In genomic region chr2:32693823-32694411, GRCm38 (mm10) we compare ENCODE assay signal across 8 mouse cellular contexts. TPM values are rescaled to one million over a fixed set of nuclear protein-coding genes. Genes with fewer than 3 reads are reported as not detected.
DNase-seq lines count a peak whose midpoint lies in the region; ATAC-seq lines count a peak whose summit lies in the region.

No protein-coding gene starts in this region.

- DNase-seq in adipocyte (ENCODE audit: low spot score) = peak; percentile 99
- peak; percentile 98 for DNase-seq in embryo, embryonic 10 days (ENCODE audit: low spot score)
- DNase-seq in gastrocnemius, postnatal 14 days = peak; percentile 96
- DNase-seq in intestine, embryonic 14.5 days (ENCODE audit: low spot score) = peak; percentile 96
- peak; percentile 95 to 97 for DNase-seq in left cerebral cortex, postnatal 14 days (ENCODE audit: low spot score in 2 of 2)
- peak; percentile 98 for DNase-seq in mesoderm, embryonic 11.5 days (ENCODE audit: low read depth, low spot score)
- peak; percentile 89 to 93 for DNase-seq in right cerebral cortex, postnatal 36 days (ENCODE audit: low spot score in 2 of 2)
- DNase-seq in yolk sac, embryonic 10.5 days (ENCODE audit: low spot score) = peak; percentile 98

- peak overlapping the region; percentile 70 for H3K4me2 ChIP-seq in intestine, embryonic 14.5 days (ENCODE audit: low read length)

- peak overlapping the region; percentile 64 for H3K27ac ChIP-seq in intestine, embryonic 14.5 days (ENCODE audit: low read depth)

- peak; percentile 97 for ATAC-seq in intestine, embryonic 14.5 days (replicated peaks; ENCODE audit: low FRiP score, low TSS enrichment, low read depth)

- peaks cover 15% of the 10 kb centered on the region for H3K4me1 ChIP-seq in intestine, embryonic 14.5 days (replicated peaks; ENCODE audit: control insufficient read depth, insufficient read depth, low read length)

- peak overlapping the region; percentile 81 for H3K9ac ChIP-seq in intestine, embryonic 14.5 days (ENCODE audit: low read length)

- WGBS in intestine, embryonic 14.5 days = under 1% methylated on average over 51 of the region's 51 CpGs

- H3K4me3 ChIP-seq in intestine, embryonic 14.5 days (ENCODE audit: low read depth, low read length) = peak overlapping the region; percentile 80

- H3K27me3 ChIP-seq in intestine, embryonic 14.5 days (replicated peaks; ENCODE audit: control insufficient read depth, insufficient read depth, low read length) = no peaks in the 10 kb centered on the region

- intact Hi-C loops in gastrocnemius, postnatal 14 days (cut with DNase I; ENCODE audit: low total_unique reads) = no loop called here
- intact Hi-C loops in left cerebral cortex, postnatal 14 days (cut with DNase I) = no loop called here

- H3K36me3 ChIP-seq in intestine, embryonic 14.5 days (ENCODE audit: control insufficient read depth, insufficient read depth, low read length) = no peaks in the 10 kb centered on the region; the same call in 1 of the 2 replicates

- H3K9me3 ChIP-seq in intestine, embryonic 14.5 days (ENCODE audit: control insufficient read depth, low read length) = no peaks in the 10 kb centered on the region

RNA-seq across cellular contexts. Expression of gene Fpgs, which starts 10.0 kb away (rescaled TPM):
- total RNA-seq in gastrocnemius, postnatal 14 days (2021) = 10 to 100 TPM in 1 of 2 experiments, 1 to 10 TPM in 1; 6.7 to 11.1 TPM
- 32.9 and 35.6 TPM in 2 replicates for polyA plus RNA-seq in intestine, embryonic 14.5 days (2014; fragmentation: Nextera tagmentation; extraction: Ambion mirVana)
- total RNA-seq in left cerebral cortex, postnatal 14 days (2021) = 10 to 100 TPM in 1 of 2 experiments, 1 to 10 TPM in 1; 9.5 to 10.1 TPM

RNA-seq across cellular contexts. Expression of gene Cdk9, which starts 19.0 kb away (rescaled TPM):
- total RNA-seq in gastrocnemius, postnatal 14 days (2021) = 10 to 100 TPM; 21.3 to 23.9 TPM
- 83.8 and 85.2 TPM in 2 replicates for polyA plus RNA-seq in intestine, embryonic 14.5 days (2014; fragmentation: Nextera tagmentation; extraction: Ambion mirVana)
- 100 to 1,000 TPM; 100 to 106 TPM for total RNA-seq in left cerebral cortex, postnatal 14 days (2021)

RNA-seq across cellular contexts. Expression of gene Sh2d3c, which starts 26.9 kb away (rescaled TPM):
- 10 to 100 TPM; 10.2 to 16.1 TPM for total RNA-seq in gastrocnemius, postnatal 14 days (2021)
- 32.5 and 32.7 TPM in 2 replicates for polyA plus RNA-seq in intestine, embryonic 14.5 days (2014; fragmentation: Nextera tagmentation; extraction: Ambion mirVana)
- total RNA-seq in left cerebral cortex, postnatal 14 days (2021) = 10 to 100 TPM; 31.1 to 35.6 TPM

RNA-seq across cellular contexts. Expression of gene 6330409D20Rik, which starts 46.9 kb away (rescaled TPM):
- not detected for total RNA-seq in gastrocnemius, postnatal 14 days (2021)
- 0.38 and 0.75 TPM in 2 replicates for polyA plus RNA-seq in intestine, embryonic 14.5 days (2014; fragmentation: Nextera tagmentation; extraction: Ambion mirVana)
- total RNA-seq in left cerebral cortex, postnatal 14 days (2021) = 1 to 10 TPM; 2.2 to 3.8 TPM

RNA-seq across cellular contexts. Expression of gene Eng, which starts 47.5 kb away (rescaled TPM):
- total RNA-seq in gastrocnemius, postnatal 14 days (2021) = 10 to 100 TPM; 46.8 to 49.3 TPM
- 59.5 and 61.4 TPM in 2 replicates for polyA plus RNA-seq in intestine, embryonic 14.5 days (2014; fragmentation: Nextera tagmentation; extraction: Ambion mirVana)
- 10 to 100 TPM; 30.7 to 34.5 TPM for total RNA-seq in left cerebral cortex, postnatal 14 days (2021)

Comparison
In these comparisons a context has a peak if more than half of its experiments do, and no peak if none do; other contexts are left out.
1. Peak in every context shown above with its lines: DNase-seq, ATAC-seq, H3K4me3 ChIP-seq and H3K27ac ChIP-seq.
2. RNA of gene Cdk9, which starts 19.0 kb away (total RNA-seq): 100 to 106 TPM in left cerebral cortex, postnatal 14 days; 21.3 to 23.9 TPM in gastrocnemius, postnatal 14 days; every median in the first group is over 4 times any median in the second.